Mouse (Mus musculus) ES-Bruce4 (cell line): ENCODE data around the gene Odf3b.

Experiments used
- CTCF ChIP-seq: IDR thresholded peaks from one replicate; pipeline ENCODE4 v1.8.1; 2011; ENCODE audit warnings: low read depth, low read length
- EP300 ChIP-seq: IDR thresholded peaks from 2 replicates; pipeline ENCODE4 v1.6.1; 2011; ENCODE audit warnings: low read depth, low read length; ENCODE audit not compliant: insufficient read depth

DNA sequence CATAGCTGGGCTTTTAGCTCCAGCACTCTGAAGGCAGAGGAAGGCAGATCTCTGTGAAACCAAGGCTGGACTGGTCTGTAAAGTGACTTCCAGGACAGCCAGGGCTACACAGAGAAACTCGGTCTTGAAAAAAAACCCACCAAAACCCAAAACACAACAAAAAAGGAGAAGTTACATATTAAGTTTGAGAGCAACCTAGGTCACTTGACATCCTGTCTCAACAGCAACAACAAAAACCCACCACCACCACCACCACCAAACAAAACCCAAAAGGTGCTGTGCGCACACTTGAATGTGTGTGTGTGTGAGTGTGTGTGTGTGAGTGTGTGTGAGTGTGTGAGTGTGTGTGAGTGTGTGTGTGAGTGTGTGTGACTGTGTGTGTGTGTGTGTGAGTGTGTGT lies 39.4 kb downstream of the Odf3b start:
- TF ChIP-seq CTCF (no peak), EP300 (no peak)
